Mouse (Mus musculus): ENCODE data around the gene Jakmip3. TPM values are rescaled to one million over a fixed set of nuclear protein-coding genes. Genes with fewer than 3 reads are reported as not detected.
A peak's percentile ranks its signal among the peaks of the same experiment; 100 is the strongest.

The Jakmip3 gene
- polyA plus RNA-seq, 1 experiment from 2014 or later: 5.5 TPM

- Histone ChIP-seq H3K9me3 (no peaks in the 10 kb centered on the region), H3K27me3 (replicated peaks) (no peaks in the 10 kb centered on the region), H3K4me1 (peaks cover 67% of the 10 kb centered on the region), H3K27ac (peak overlapping the region; percentile 91), H3K4me3 (no peak overlapping the region), H3K4me2 (replicated peaks) (peak overlapping the region; percentile 41), H3K36me3 (no peaks in the 10 kb centered on the region), H3K9ac (0 out of 2 replicates have a peak overlapping the region, but pooled peaks have one; percentile 14)
- WGBS: 9% methylated on average over 7 of the region's 7 CpGs
- peak; percentile 5; the same call in 1 of the 2 replicates for ATAC-seq (ENCODE audit: low FRiP score, low read depth)
Observed at GRCm38 (mm10) chr7:139077283-139077682, 136.8 kb downstream of the Jakmip3 start.

DNA sequence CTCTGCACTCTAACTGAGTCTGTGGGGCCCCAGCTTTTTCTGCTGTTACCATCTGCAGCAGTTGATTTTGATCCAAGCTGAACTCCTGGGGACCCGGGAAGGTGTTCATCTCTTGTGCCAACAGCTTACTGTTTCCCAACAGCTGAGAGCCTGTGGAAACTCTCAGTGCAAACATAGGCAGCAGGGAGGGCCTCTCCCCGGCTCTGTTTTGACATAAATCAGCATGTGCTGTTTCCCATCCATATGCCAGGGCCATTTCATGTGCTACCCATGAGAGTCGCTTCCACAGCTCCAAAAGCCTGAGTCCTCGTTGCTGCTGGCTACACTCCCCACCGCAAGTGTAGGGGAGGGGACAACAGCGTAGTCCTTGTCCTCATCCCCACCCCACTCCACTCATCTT lies 137.7 kb downstream of the Jakmip3 start:
- peak overlapping the region; percentile 41 for H3K4me2 ChIP-seq (replicated peaks)
- H3K27me3 ChIP-seq (replicated peaks): no peaks in the 10 kb centered on the region
- ATAC-seq (ENCODE audit: low FRiP score, low read depth): no peak
- peaks cover 70% of the 10 kb centered on the region for H3K4me1 ChIP-seq
- no peak overlapping the region; the same call in 1 of the 2 replicates for H3K4me3 ChIP-seq
- WGBS: 41% methylated on average over 6 of the region's 6 CpGs
- peak overlapping the region; percentile 91 for H3K27ac ChIP-seq
- H3K9ac ChIP-seq: no peak overlapping the region
- H3K9me3 ChIP-seq: no peaks in the 10 kb centered on the region
- H3K36me3 ChIP-seq: no peaks in the 10 kb centered on the region

DNA sequence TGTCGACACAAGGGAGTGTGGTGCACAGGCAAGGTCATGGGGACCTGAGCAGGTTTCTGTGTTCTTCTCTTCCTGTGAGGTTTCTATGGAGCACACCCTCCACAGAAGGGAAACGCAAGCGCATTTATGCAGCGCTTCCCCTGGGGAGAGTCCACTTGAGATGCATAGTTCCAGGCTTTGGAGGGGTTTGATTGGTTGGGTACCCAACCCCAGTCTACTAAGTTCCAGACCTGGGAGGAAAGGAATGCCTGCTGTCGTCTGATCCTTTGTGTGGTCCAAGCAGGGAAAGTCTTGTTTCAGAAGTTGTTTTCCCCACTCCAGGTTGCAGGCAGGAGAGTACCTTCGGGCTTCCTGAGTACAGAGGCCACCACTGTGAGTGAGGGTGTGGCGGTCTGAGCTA lies 138.6 kb downstream of the Jakmip3 start:
- ATAC-seq (ENCODE audit: low FRiP score, low read depth): no peak
- 73% methylated on average over 7 of the region's 7 CpGs for WGBS
- no peaks in the 10 kb centered on the region for H3K27me3 ChIP-seq (replicated peaks)

GRCm38 (mm10) chr7:139080714-139081113 lies 140.2 kb downstream of the Jakmip3 start:
- Histone ChIP-seq H3K36me3 (no peaks in the 10 kb centered on the region), H3K4me3 (no peak overlapping the region), H3K9me3 (no peaks in the 10 kb centered on the region), H3K27me3 (replicated peaks) (no peaks in the 10 kb centered on the region), H3K4me1 (peaks cover 57% of the 10 kb centered on the region), H3K9ac (no peak overlapping the region), H3K4me2 (replicated peaks) (no peak overlapping the region), H3K27ac (no peak overlapping the region)
- ATAC-seq (ENCODE audit: low FRiP score, low read depth): no peak
- 73% methylated on average over 4 of the region's 4 CpGs for WGBS

More for the DNA sequence above, 138.6 kb downstream of the Jakmip3 start:
- peak overlapping the region; percentile 41 for H3K4me2 ChIP-seq (replicated peaks)
- H3K9ac ChIP-seq: no peak overlapping the region
- H3K4me3 ChIP-seq: no peak overlapping the region
- H3K9me3 ChIP-seq: no peaks in the 10 kb centered on the region
- no peaks in the 10 kb centered on the region for H3K36me3 ChIP-seq
- H3K4me1 ChIP-seq: peaks cover 66% of the 10 kb centered on the region
- H3K27ac ChIP-seq: 0 out of 2 replicates have a peak overlapping the region, but pooled peaks have one; percentile 91

GRCm38 (mm10) chr7:139081158-139081557 lies 140.6 kb downstream of the Jakmip3 start:
- peaks cover 53% of the 10 kb centered on the region for H3K4me1 ChIP-seq

DNA sequence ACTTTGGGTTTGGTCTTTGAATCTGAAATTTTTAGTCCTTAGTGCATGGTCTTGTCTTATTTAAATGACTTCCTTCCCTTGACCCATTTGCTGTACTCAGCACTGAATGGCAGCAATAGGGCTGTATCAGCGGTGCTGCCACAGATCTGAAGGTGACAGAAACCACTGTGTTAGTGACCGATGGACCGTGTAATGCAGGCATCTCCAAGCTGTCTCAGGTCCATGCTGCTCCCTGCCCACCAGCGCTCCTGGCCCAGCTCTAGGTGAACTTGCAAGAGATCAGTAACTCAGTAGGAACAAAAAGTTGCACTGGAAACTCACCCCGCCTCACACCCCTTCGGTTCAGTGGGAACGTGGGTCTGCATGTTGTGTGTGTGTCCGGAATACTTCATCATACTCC lies 141.8 kb downstream of the Jakmip3 start:
- H3K4me1 ChIP-seq: peaks cover 46% of the 10 kb centered on the region

More at GRCm38 (mm10) chr7:139081158-139081557, 140.6 kb downstream of the Jakmip3 start:
- H3K4me3 ChIP-seq: no peak overlapping the region
- H3K27me3 ChIP-seq (replicated peaks): no peaks in the 10 kb centered on the region
- WGBS: 49% methylated on average over 5 of the region's 5 CpGs
- H3K9me3 ChIP-seq: no peaks in the 10 kb centered on the region
- ATAC-seq (ENCODE audit: low FRiP score, low read depth): no peak
- no peaks in the 10 kb centered on the region for H3K36me3 ChIP-seq
- H3K9ac ChIP-seq: no peak overlapping the region
- no peak overlapping the region for H3K27ac ChIP-seq
- H3K4me2 ChIP-seq (replicated peaks): no peak overlapping the region

GRCm38 (mm10) chr7:139084316-139084715 lies 143.8 kb downstream of the Jakmip3 start:
- H3K4me3 ChIP-seq: no peak overlapping the region
- H3K4me2 ChIP-seq (replicated peaks): no peak overlapping the region
- WGBS: 53% methylated on average over 1 of the region's 1 CpGs
- H3K36me3 ChIP-seq: peaks cover 7% of the 10 kb centered on the region; the same call in 1 of the 2 replicates
- no peak for ATAC-seq (ENCODE audit: low FRiP score, low read depth)
- peaks cover 46% of the 10 kb centered on the region for H3K4me1 ChIP-seq
- H3K27ac ChIP-seq: no peak overlapping the region
- H3K9me3 ChIP-seq: no peaks in the 10 kb centered on the region
- H3K9ac ChIP-seq: no peak overlapping the region
- H3K27me3 ChIP-seq (replicated peaks): no peaks in the 10 kb centered on the region

More for the DNA sequence above, 141.8 kb downstream of the Jakmip3 start:
- no peaks in the 10 kb centered on the region for H3K9me3 ChIP-seq
- no peaks in the 10 kb centered on the region for H3K27me3 ChIP-seq (replicated peaks)
- no peak overlapping the region for H3K27ac ChIP-seq
- H3K36me3 ChIP-seq: no peaks in the 10 kb centered on the region
- H3K4me2 ChIP-seq (replicated peaks): no peak overlapping the region
- 58% methylated on average over 8 of the region's 8 CpGs for WGBS
- ATAC-seq (ENCODE audit: low FRiP score, low read depth): no peak
- H3K4me3 ChIP-seq: no peak overlapping the region
- H3K9ac ChIP-seq: no peak overlapping the region

GRCm38 (mm10) chr7:139085629-139086194 lies 145.2 kb downstream of the Jakmip3 start, which contains the start of gene Dpysl4:
Dpysl4 (plus strand) TSS chr7:139086001.
- Histone ChIP-seq H3K27ac (peak within 1 kb of the TSS; percentile 46; the same call in 1 of the 2 replicates), H3K4me3 (peak within 1 kb of the TSS; percentile 93), H3K36me3 (peaks cover 17% of the 10 kb centered on the region), H3K4me2 (replicated peaks) (peak within 1 kb of the TSS; percentile 83), H3K9me3 (no peaks in the 10 kb centered on the region), H3K27me3 (replicated peaks) (no peaks in the 10 kb centered on the region), H3K9ac (peak within 1 kb of the TSS; percentile 97), H3K4me1 (peaks cover 53% of the 10 kb centered on the region)
- peak; percentile 83 for ATAC-seq (ENCODE audit: low FRiP score, low read depth)
- 6% methylated on average over 32 of the region's 32 CpGs for WGBS

- Histone ChIP-seq H3K27me3 (replicated peaks) (no peaks in the 10 kb centered on the region), H3K27ac (peak overlapping the region; percentile 46; the same call in 1 of the 2 replicates), H3K9ac (peak overlapping the region; percentile 97), H3K4me3 (peak overlapping the region; percentile 93), H3K36me3 (peaks cover 25% of the 10 kb centered on the region), H3K9me3 (no peaks in the 10 kb centered on the region), H3K4me2 (replicated peaks) (peak overlapping the region; percentile 83), H3K4me1 (peaks cover 53% of the 10 kb centered on the region)
- WGBS: 1% methylated on average over 61 of the region's 61 CpGs
- peak; percentile 60 for ATAC-seq (ENCODE audit: low FRiP score, low read depth)
Observed at GRCm38 (mm10) chr7:139086195-139087158, 145.9 kb downstream of the Jakmip3 start.

- peak overlapping the region; percentile 83 for H3K4me2 ChIP-seq (replicated peaks)
- no peak for ATAC-seq (ENCODE audit: low FRiP score, low read depth)
- H3K9me3 ChIP-seq: no peaks in the 10 kb centered on the region
- H3K4me3 ChIP-seq: peak overlapping the region; percentile 93
- no peak overlapping the region for H3K27ac ChIP-seq
- H3K4me1 ChIP-seq: peaks cover 47% of the 10 kb centered on the region
- H3K9ac ChIP-seq: peak overlapping the region; percentile 97
- WGBS: 69% methylated on average over 2 of the region's 2 CpGs
- peaks cover 38% of the 10 kb centered on the region for H3K36me3 ChIP-seq
- no peaks in the 10 kb centered on the region for H3K27me3 ChIP-seq (replicated peaks)
Observed at GRCm38 (mm10) chr7:139087801-139088200, 147.3 kb downstream of the Jakmip3 start.

GRCm38 (mm10) chr7:139089892-139090874 lies 149.7 kb downstream of the Jakmip3 start:
- Histone ChIP-seq H3K4me1 (peaks cover 40% of the 10 kb centered on the region), H3K9me3 (no peaks in the 10 kb centered on the region), H3K4me2 (replicated peaks) (peak overlapping the region; percentile 83; the same call in 1 of the 2 replicates), H3K27me3 (replicated peaks) (no peaks in the 10 kb centered on the region), H3K9ac (no peak overlapping the region), H3K4me3 (no peak overlapping the region), H3K27ac (no peak overlapping the region), H3K36me3 (peaks cover 62% of the 10 kb centered on the region)
- no peak for ATAC-seq (ENCODE audit: low FRiP score, low read depth)
- 74% methylated on average over 12 of the region's 12 CpGs for WGBS
